Mouse (Mus musculus): ENCODE results near the gene Impg2. TPM values are rescaled to one million over a fixed set of nuclear protein-coding genes. Genes with fewer than 3 reads are reported as not detected.

Impg2 gene
- polyA plus RNA-seq, 1 experiment from 2014 or later: 0.31 TPM

DNA sequence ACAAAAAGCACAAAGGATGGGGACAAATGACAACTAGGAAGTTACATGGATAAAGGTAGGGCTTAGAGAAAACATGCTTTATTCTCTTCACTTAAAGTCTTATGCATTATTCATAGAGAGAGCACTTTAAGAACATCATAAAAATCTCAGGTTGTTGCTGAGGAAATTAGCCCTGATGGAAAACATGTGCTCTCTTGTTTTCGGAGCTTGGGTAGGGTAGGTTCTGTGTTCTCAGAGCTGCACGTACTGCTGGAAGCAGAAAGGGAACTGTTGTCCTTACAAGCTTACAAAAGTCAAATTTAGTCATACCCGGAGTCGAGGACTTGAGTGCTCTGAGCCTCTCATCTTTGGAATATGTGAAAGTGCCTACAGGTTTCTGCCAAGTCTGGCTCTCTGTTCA is 98.9 kb downstream of the Impg2 start:
- H3K4me1 ChIP-seq: peaks cover 3% of the 10 kb centered on the region; the same call in 1 of the 2 replicates
- H3K27ac ChIP-seq: peak overlapping the region; percentile 8; the same call in 1 of the 2 replicates
- no peak overlapping the region for H3K4me3 ChIP-seq
- 31% methylated on average over 4 of the region's 4 CpGs for WGBS
- no peaks in the 10 kb centered on the region for H3K36me3 ChIP-seq
- H3K4me2 ChIP-seq: no peak overlapping the region
- no peaks in the 10 kb centered on the region for H3K9me3 ChIP-seq
- H3K27me3 ChIP-seq: no peaks in the 10 kb centered on the region
- H3K9ac ChIP-seq: no peak overlapping the region
- no peak for ATAC-seq (ENCODE audit: insufficient number of reproducible peaks, insufficient read depth, low FRiP score, low TSS enrichment, low read depth)

DNA sequence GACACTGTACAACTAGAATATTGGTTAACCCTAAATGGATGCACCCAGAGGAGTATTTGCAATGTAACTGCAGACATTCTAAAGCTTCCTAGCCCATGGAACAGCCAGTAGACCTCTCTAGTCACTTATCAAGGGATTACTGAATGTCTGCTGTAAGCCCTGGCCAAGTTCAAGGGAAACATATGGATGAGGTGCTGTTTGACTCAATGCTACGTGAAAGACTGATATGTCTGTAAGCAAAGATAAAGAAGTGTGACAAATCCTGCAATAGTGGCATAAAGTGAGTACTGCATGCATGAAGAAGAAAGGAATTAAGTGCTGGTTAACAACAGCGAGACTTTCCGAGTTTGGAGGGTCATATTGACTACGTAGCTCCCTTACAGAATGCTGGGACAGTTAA is 100.1 kb downstream of the Impg2 start:
- Histone ChIP-seq H3K27me3 (no peaks in the 10 kb centered on the region), H3K9me3 (no peaks in the 10 kb centered on the region), H3K4me2 (no peak overlapping the region), H3K9ac (no peak overlapping the region), H3K36me3 (no peaks in the 10 kb centered on the region), H3K27ac (no peak overlapping the region), H3K4me1 (peaks cover 3% of the 10 kb centered on the region; the same call in 1 of the 2 replicates), H3K4me3 (no peak overlapping the region)
- 85% methylated on average over 4 of the region's 4 CpGs for WGBS
- ATAC-seq (ENCODE audit: insufficient number of reproducible peaks, insufficient read depth, low FRiP score, low TSS enrichment, low read depth): no peak

DNA sequence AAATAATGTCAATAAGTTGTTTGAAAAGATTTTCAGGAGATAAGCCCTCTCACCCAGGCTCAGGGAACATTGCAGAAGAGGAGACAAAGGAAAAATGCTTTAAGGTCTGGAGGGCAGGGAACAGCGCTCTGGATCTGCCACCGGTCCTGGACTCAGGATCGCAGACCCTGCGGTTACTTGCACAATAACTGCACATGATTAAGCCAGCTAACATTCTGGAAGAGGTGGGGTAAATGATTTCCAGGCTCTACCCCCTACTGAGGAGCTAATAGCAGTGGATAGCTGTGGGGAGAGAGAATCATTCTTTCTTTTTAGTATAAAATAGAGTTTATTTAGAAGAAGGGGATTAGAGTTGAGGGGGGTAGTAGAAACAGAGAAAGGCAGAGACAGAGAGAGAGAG is 103.5 kb downstream of the Impg2 start:
- Histone ChIP-seq H3K4me2 (no peak overlapping the region), H3K4me1 (peaks cover 2% of the 10 kb centered on the region; the same call in 1 of the 2 replicates), H3K9me3 (no peaks in the 10 kb centered on the region), H3K36me3 (no peaks in the 10 kb centered on the region), H3K27me3 (no peaks in the 10 kb centered on the region), H3K27ac (no peak overlapping the region), H3K9ac (no peak overlapping the region), H3K4me3 (no peak overlapping the region)
- 37% methylated on average over 4 of the region's 4 CpGs for WGBS
- ATAC-seq (ENCODE audit: insufficient number of reproducible peaks, insufficient read depth, low FRiP score, low TSS enrichment, low read depth): no peak

DNA sequence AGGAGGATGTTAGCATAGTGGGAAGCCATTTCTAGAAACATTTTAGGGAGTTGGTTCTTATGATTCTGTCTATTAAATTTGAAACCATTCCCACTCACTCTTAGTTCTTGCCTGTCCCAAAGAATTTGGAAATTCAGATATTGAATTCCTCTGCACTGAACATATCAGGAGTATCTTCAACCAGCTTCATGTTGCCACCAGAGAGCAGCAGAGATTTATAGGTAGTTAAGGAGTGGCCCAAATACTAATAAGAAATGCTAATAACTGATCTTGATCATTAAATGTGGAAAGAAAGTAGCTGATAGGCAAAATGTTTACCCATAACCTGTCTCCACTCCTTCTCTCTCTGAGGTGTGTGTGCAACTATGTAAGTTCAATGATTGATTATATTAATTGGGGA is 107.2 kb downstream of the Impg2 start:
- no peak overlapping the region for H3K9ac ChIP-seq
- H3K27ac ChIP-seq: no peak overlapping the region
- no peaks in the 10 kb centered on the region for H3K27me3 ChIP-seq
- H3K4me2 ChIP-seq: no peak overlapping the region
- H3K4me3 ChIP-seq: no peak overlapping the region
- no peaks in the 10 kb centered on the region; the same call in 1 of the 2 replicates for H3K4me1 ChIP-seq
- H3K9me3 ChIP-seq: no peaks in the 10 kb centered on the region
- no peaks in the 10 kb centered on the region for H3K36me3 ChIP-seq
- no peak for ATAC-seq (ENCODE audit: insufficient number of reproducible peaks, insufficient read depth, low FRiP score, low TSS enrichment, low read depth)

Other genes with a start within 250 kb of the Impg2 start
- gene Rpl24, start 238.0 kb upstream of the Impg2 start, polyA plus RNA-seq (2015; fragmentation: Nextera tagmentation; extraction: Ambion mirVana): 746 and 859 TPM in 2 replicates
- 22.9 and 25.4 TPM in 2 replicates for gene Zbtb11, start 230.4 kb upstream of the Impg2 start, polyA plus RNA-seq (2015; fragmentation: Nextera tagmentation; extraction: Ambion mirVana)
- 272 and 285 TPM in 2 replicates for gene Pcnp, start 174.6 kb upstream of the Impg2 start, polyA plus RNA-seq (2015; fragmentation: Nextera tagmentation; extraction: Ambion mirVana)
- 27.7 and 28.5 TPM in 2 replicates for gene Trmt10c, start 166.5 kb upstream of the Impg2 start, polyA plus RNA-seq (2015; fragmentation: Nextera tagmentation; extraction: Ambion mirVana)
- 44.9 and 51.2 TPM in 2 replicates for gene Senp7, start 156.0 kb upstream of the Impg2 start, polyA plus RNA-seq (2015; fragmentation: Nextera tagmentation; extraction: Ambion mirVana)

Measured in embryonic facial prominence, embryonic 13.5 days (tissue).